In genomic region chr11:107283632-107284031, GRCm38 (mm10) we compare ENCODE assay signal across 14 mouse cellular contexts.
"Had no signal": no experiment of that assay in that cellular context is flagged by ENCODE, and none has a peak within 500 bp of the region (broad histone marks: within the 10 kb centered on the region; RNA-seq: fewer than 3 reads in every experiment).

No protein-coding gene starts in this region.

- H3K27ac ChIP-seq: layer of hippocampus, adult 2 months; liver, embryonic 12.5 days; midbrain, embryonic 10.5 days; neural tube, embryonic 15.5 days; stomach, postnatal 0 days had no signal

- H3K4me1 ChIP-seq: neural tube, embryonic 15.5 days had no signal

- H3K27me3 ChIP-seq: liver, embryonic 12.5 days; neural tube, embryonic 15.5 days had no signal

- H3K9me3 ChIP-seq: liver, embryonic 12.5 days; midbrain, embryonic 10.5 days; neural tube, embryonic 15.5 days had no signal

- ATAC-seq: liver, embryonic 12.5 days had no signal

- DNase-seq: kidney, postnatal 10 days; kidney, postnatal 4 days; left cerebral cortex, postnatal 4 days; lung, embryonic 14.5 days; lung, postnatal 10 days; lung, postnatal 4 days; midbrain, embryonic 14.5 days; thymus, postnatal 4 days had no signal

- H3K9ac ChIP-seq: liver, embryonic 12.5 days; lung, embryonic 14.5 days; neural tube, embryonic 15.5 days had no signal

- H3K4me3 ChIP-seq: layer of hippocampus, adult 2 months; liver, embryonic 12.5 days; midbrain, embryonic 10.5 days; myocyte; neural tube, embryonic 15.5 days had no signal

- H3K36me3 ChIP-seq: neural tube, embryonic 15.5 days had no signal

- H3K4me2 ChIP-seq: liver, embryonic 12.5 days; lung, embryonic 14.5 days; neural tube, embryonic 15.5 days had no signal
